Mouse (Mus musculus): Measurements from ENCODE around the gene Anapc15-ps.

The Anapc15-ps gene

GRCm38 (mm10) chr10:95673351-95673750, at the start of gene Anapc15-ps:
Anapc15-ps (minus strand) TSS chr10:95673451.
- no peak for DNase-seq (ENCODE audit: low read depth, low spot score)

GRCm38 (mm10) chr10:95722203-95722611, 49.0 kb upstream of the Anapc15-ps start:
- DNase-seq (ENCODE audit: low read depth, low spot score), result no peak

- no peak for DNase-seq (ENCODE audit: low read depth, low spot score)
Observed at GRCm38 (mm10) chr10:95720181-95720798, 47.0 kb upstream of the Anapc15-ps start.

- no peak for DNase-seq (ENCODE audit: low read depth, low spot score)
Observed at GRCm38 (mm10) chr10:95719472-95719871, 46.2 kb upstream of the Anapc15-ps start.

GRCm38 (mm10) chr10:95718760-95719159, 45.5 kb upstream of the Anapc15-ps start:
- DNase-seq (ENCODE audit: low read depth, low spot score), result no peak

- DNase-seq (ENCODE audit: low read depth, low spot score), result no peak
Observed at GRCm38 (mm10) chr10:95717106-95717680, 43.9 kb upstream of the Anapc15-ps start.

- DNase-seq (ENCODE audit: low read depth, low spot score), result no peak
Observed at GRCm38 (mm10) chr10:95715687-95716086, 42.4 kb upstream of the Anapc15-ps start.

- DNase-seq (ENCODE audit: low read depth, low spot score), result no peak
Observed at GRCm38 (mm10) chr10:95712221-95712620, 39.0 kb upstream of the Anapc15-ps start.

- no peak for DNase-seq (ENCODE audit: low read depth, low spot score)
Observed at GRCm38 (mm10) chr10:95709903-95710660, 36.8 kb upstream of the Anapc15-ps start.

GRCm38 (mm10) chr10:95709143-95709880, 36.1 kb upstream of the Anapc15-ps start:
- peak; percentile 53 for DNase-seq (ENCODE audit: low read depth, low spot score)

- DNase-seq (ENCODE audit: low read depth, low spot score), result peak; percentile 72
Observed at GRCm38 (mm10) chr10:95708001-95708400, 34.8 kb upstream of the Anapc15-ps start.

- DNase-seq (ENCODE audit: low read depth, low spot score), result no peak
Observed at GRCm38 (mm10) chr10:95706867-95707266, 33.6 kb upstream of the Anapc15-ps start.

GRCm38 (mm10) chr10:95705747-95706146, 32.5 kb upstream of the Anapc15-ps start:
- DNase-seq (ENCODE audit: low read depth, low spot score), result no peak

GRCm38 (mm10) chr10:95704847-95705246, 31.6 kb upstream of the Anapc15-ps start:
- DNase-seq (ENCODE audit: low read depth, low spot score), result no peak

GRCm38 (mm10) chr10:95703730-95704129, 30.5 kb upstream of the Anapc15-ps start:
- no peak for DNase-seq (ENCODE audit: low read depth, low spot score)

GRCm38 (mm10) chr10:95700422-95700821, 27.2 kb upstream of the Anapc15-ps start:
- no peak for DNase-seq (ENCODE audit: low read depth, low spot score)

GRCm38 (mm10) chr10:95698920-95699714, 25.9 kb upstream of the Anapc15-ps start:
- no peak for DNase-seq (ENCODE audit: low read depth, low spot score)

GRCm38 (mm10) chr10:95696253-95696641, 23.0 kb upstream of the Anapc15-ps start:
- DNase-seq (ENCODE audit: low read depth, low spot score), result no peak

GRCm38 (mm10) chr10:95695603-95696252, 22.5 kb upstream of the Anapc15-ps start:
- no peak for DNase-seq (ENCODE audit: low read depth, low spot score)

- DNase-seq (ENCODE audit: low read depth, low spot score), result no peak
Observed at GRCm38 (mm10) chr10:95694559-95695251, 21.5 kb upstream of the Anapc15-ps start.
